Mouse (Mus musculus) intestine, postnatal 0 days (tissue): Measurements from ENCODE around the gene Grik1. TPM values are rescaled to one million over a fixed set of nuclear protein-coding genes. Genes with fewer than 3 reads are reported as not detected.
A peak's percentile ranks its signal among the peaks of the same experiment; 100 is the strongest.

ENCODE experiments used
- ATAC-seq: fragments of 200-750 bp; cut with Nextera tagmentation; 2 replicates; pipeline ENCODE4 v1.8.0; 2017; ENCODE audit warnings: mild to moderate bottlenecking, moderate TSS enrichment, moderate library complexity
- H3K27ac ChIP-seq: fragments of 300-500 bp; sonication (generic); 2 replicates; pipeline ENCODE4 v1.5.1; 2014; ENCODE audit warnings: mild to moderate bottlenecking, low read depth, low read length, moderate library complexity
- H3K27me3 ChIP-seq: fragments of 300-500 bp; sonication (generic); replicated peaks from 2 replicates; pipeline ENCODE4 v1.6.1; 2014; ENCODE audit warnings: low read length, mixed read lengths; ENCODE audit not compliant: control insufficient read depth, insufficient read depth
- H3K36me3 ChIP-seq: fragments of 300-500 bp; sonication (generic); 2 replicates; pipeline ENCODE4 v1.6.1; 2014; ENCODE audit warnings: mild to moderate bottlenecking, moderate library complexity; ENCODE audit not compliant: control insufficient read depth, insufficient read depth
- H3K4me1 ChIP-seq: fragments of 300-500 bp; sonication (generic); replicated peaks from 2 replicates; pipeline ENCODE4 v1.6.1; 2014; ENCODE audit warnings: antibody characterized with exemption, low read length, mixed read lengths; ENCODE audit not compliant: control insufficient read depth, insufficient read depth
- H3K4me2 ChIP-seq: fragments of 300-500 bp; sonication (generic); replicated peaks from 2 replicates; pipeline ENCODE4 v1.6.1; 2014; ENCODE audit warnings: low read depth, mild to moderate bottlenecking, moderate library complexity
- H3K4me3 ChIP-seq: fragments of 300-500 bp; sonication (generic); 2 replicates; pipeline ENCODE4 v1.5.1; 2014; ENCODE audit warnings: low read depth, low read length
- H3K9ac ChIP-seq: fragments of 300-500 bp; sonication (generic); 2 replicates; pipeline ENCODE4 v1.6.1; 2014; ENCODE audit warnings: mild to moderate bottlenecking, low read depth, low read length
- H3K9me3 ChIP-seq: fragments of 300-500 bp; sonication (generic); 2 replicates; pipeline ENCODE4 v1.6.1; 2016; ENCODE audit warnings: mixed run types; ENCODE audit not compliant: control insufficient read depth
- CTCF ChIP-seq: sonication (generic); IDR thresholded peaks from 2 replicates; pipeline ENCODE4 v1.5.1; 2016; ENCODE audit warnings: low read depth, mild to moderate bottlenecking, control low read depth, antibody characterized with exemption, moderate library complexity
- WGBS: fragments of 180-500 bp; shearing (Covaris S2); extraction: QIAGEN DNeasy Blood & Tissue Kit; methylation state at CpG from one replicate; pipeline ENCODE4 v1.1.7; 2014; 5-methylcytosine and 5-hydroxymethylcytosine counted together
- polyA plus RNA-seq: library from polyadenylated mRNA; unstranded; fragments of >200 nt; fragmentation: Nextera tagmentation; extraction: Ambion mirVana; gene quantifications from 2 replicates; pipeline ENCODE4 v1.2.1, GENCODE M21; 2015

Gene Grik1
- polyA plus RNA-seq, 1 experiment from 2014 or later: 0.52 TPM

- no peak for ATAC-seq
- no peak for TF ChIP-seq CTCF
- Histone ChIP-seq H3K4me1 (no peaks in the 10 kb centered on the region), H3K9me3 (no peaks in the 10 kb centered on the region), H3K9ac (no peak overlapping the region), H3K27me3 (no peaks in the 10 kb centered on the region), H3K36me3 (no peaks in the 10 kb centered on the region), H3K4me3 (no peak overlapping the region), H3K4me2 (no peak overlapping the region), H3K27ac (no peak overlapping the region)
- 59% methylated on average over 9 of the region's 9 CpGs for WGBS
Measured at GRCm38 (mm10) chr16:87902049-87902448, 388.0 kb downstream of the Grik1 start.

GRCm38 (mm10) chr16:87901189-87901588 is 388.9 kb downstream of the Grik1 start:
- H3K27me3 ChIP-seq: no peaks in the 10 kb centered on the region
- H3K9me3 ChIP-seq: no peaks in the 10 kb centered on the region
- TF ChIP-seq CTCF: no peak
- no peak overlapping the region for H3K27ac ChIP-seq
- ATAC-seq: no peak
- H3K9ac ChIP-seq: no peak overlapping the region
- H3K4me3 ChIP-seq: no peak overlapping the region
- H3K4me2 ChIP-seq: no peak overlapping the region
- 88% methylated on average over 2 of the region's 2 CpGs for WGBS
- no peaks in the 10 kb centered on the region for H3K36me3 ChIP-seq
- H3K4me1 ChIP-seq: no peaks in the 10 kb centered on the region

- no peak overlapping the region for H3K27ac ChIP-seq
- no peak overlapping the region for H3K9ac ChIP-seq
- no peak overlapping the region for H3K4me3 ChIP-seq
- WGBS: 86% methylated on average over 2 of the region's 2 CpGs
- no peaks in the 10 kb centered on the region for H3K4me1 ChIP-seq
- H3K27me3 ChIP-seq: no peaks in the 10 kb centered on the region
- TF ChIP-seq CTCF: no peak
- no peaks in the 10 kb centered on the region for H3K9me3 ChIP-seq
- H3K36me3 ChIP-seq: no peaks in the 10 kb centered on the region
- no peak for ATAC-seq
- H3K4me2 ChIP-seq: no peak overlapping the region
Measured at GRCm38 (mm10) chr16:87875927-87876326, 414.1 kb downstream of the Grik1 start.

GRCm38 (mm10) chr16:87864526-87864925 is 425.5 kb downstream of the Grik1 start:
- no peak for TF ChIP-seq CTCF
- H3K36me3 ChIP-seq: no peaks in the 10 kb centered on the region
- no peak overlapping the region for H3K4me2 ChIP-seq
- H3K27me3 ChIP-seq: no peaks in the 10 kb centered on the region
- WGBS: 85% methylated on average over 6 of the region's 6 CpGs
- H3K4me3 ChIP-seq: no peak overlapping the region
- ATAC-seq: no peak
- H3K9me3 ChIP-seq: no peaks in the 10 kb centered on the region
- H3K27ac ChIP-seq: no peak overlapping the region
- H3K4me1 ChIP-seq: no peaks in the 10 kb centered on the region
- no peak overlapping the region for H3K9ac ChIP-seq

DNA sequence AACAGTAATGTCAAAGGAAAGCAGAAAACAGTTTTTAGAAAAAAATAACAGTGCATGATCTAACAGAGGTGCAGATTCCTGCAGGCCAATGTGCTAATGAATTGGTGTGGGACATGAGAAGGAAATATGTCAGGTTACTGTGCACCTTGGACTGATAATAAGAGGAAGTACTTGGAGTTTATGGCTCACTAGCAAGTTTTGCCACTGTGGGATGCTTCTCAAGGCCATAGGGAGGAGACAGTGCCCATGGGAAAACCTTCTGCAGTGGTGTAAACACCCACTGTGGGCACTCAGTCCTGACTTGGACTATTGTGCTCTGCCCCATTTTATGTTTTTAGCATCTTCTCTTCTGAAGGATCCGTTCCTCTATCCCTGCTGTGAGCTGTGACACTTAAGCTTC is 428.3 kb downstream of the Grik1 start:
- Histone ChIP-seq H3K4me2 (no peak overlapping the region), H3K4me3 (no peak overlapping the region), H3K4me1 (no peaks in the 10 kb centered on the region), H3K9me3 (no peaks in the 10 kb centered on the region), H3K9ac (no peak overlapping the region), H3K27ac (no peak overlapping the region), H3K36me3 (no peaks in the 10 kb centered on the region), H3K27me3 (no peaks in the 10 kb centered on the region)
- TF ChIP-seq CTCF: peak; percentile 39
- ATAC-seq: peak; percentile 78
- 67% methylated on average over 1 of the region's 1 CpGs for WGBS

DNA sequence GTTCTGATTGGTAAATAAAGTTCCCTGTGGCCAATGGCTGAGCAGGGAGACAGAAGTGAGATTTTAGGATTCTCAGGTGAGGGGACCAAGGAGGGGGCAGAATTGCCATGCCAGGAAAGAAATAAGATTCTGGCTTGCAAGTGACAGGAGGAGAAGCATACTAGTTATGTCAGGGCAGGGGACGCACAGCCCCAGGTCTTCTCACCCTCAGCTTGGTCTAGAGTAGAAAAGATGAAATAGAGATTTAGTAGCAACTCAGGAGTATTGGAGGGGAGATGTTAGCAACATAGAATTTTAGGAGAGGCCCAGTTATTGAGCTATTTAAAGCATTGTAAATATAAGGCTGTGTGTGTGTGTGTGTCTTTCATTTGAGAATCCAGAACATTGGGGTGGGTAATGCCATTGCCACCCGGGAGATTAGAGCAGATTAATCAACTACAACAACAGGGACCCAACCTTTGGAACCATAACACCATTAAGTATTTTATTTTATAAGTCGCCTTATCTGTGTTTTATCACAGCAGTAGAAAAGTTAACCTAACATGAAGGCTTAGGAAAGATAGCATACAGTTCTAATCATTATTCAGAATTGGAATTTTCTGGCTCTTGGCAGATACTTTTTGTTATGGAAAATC is 436.5 kb downstream of the Grik1 start:
- WGBS: 47% methylated on average over 3 of the region's 3 CpGs
- Histone ChIP-seq H3K4me3 (no peak overlapping the region), H3K4me1 (no peaks in the 10 kb centered on the region), H3K36me3 (no peaks in the 10 kb centered on the region), H3K4me2 (no peak overlapping the region), H3K9me3 (no peaks in the 10 kb centered on the region), H3K27ac (no peak overlapping the region), H3K27me3 (no peaks in the 10 kb centered on the region), H3K9ac (no peak overlapping the region)
- TF ChIP-seq CTCF: no peak
- ATAC-seq: peak; percentile 70

- ATAC-seq: no peak
- Histone ChIP-seq H3K4me2 (no peak overlapping the region), H3K4me1 (no peaks in the 10 kb centered on the region), H3K9me3 (no peaks in the 10 kb centered on the region), H3K27ac (no peak overlapping the region), H3K36me3 (no peaks in the 10 kb centered on the region), H3K4me3 (no peak overlapping the region), H3K27me3 (no peaks in the 10 kb centered on the region), H3K9ac (no peak overlapping the region)
- TF ChIP-seq CTCF: no peak
- WGBS: 82% methylated on average over 2 of the region's 2 CpGs
Measured at GRCm38 (mm10) chr16:87851550-87851949, 438.5 kb downstream of the Grik1 start.
